Mouse (Mus musculus): ENCODE results near the gene Runx2.

DNA sequence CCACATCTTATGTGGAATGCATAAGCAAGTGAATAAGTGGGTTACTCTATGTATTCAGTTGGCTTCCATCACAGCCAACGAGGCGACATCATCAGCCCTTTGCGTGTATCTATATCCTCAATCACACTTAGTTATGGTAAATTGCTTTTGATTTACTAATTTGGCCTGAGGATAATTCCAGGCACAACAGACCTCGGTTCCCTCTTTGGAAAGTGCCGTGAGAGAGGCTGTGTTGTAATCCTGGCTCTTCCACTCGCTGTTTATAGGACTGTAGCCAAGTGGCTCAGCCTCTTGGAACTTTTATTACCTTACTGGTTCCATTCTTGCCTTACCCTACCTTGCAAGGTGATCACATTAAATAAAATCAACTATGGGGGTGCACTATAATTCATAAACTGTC lies 229.8 kb downstream of the Runx2 start:
- TF ChIP-seq CTCF (conservative IDR thresholded peaks at IDR 0.05; ENCODE audit: insufficient read depth, insufficient read length, low read depth, low read length) (no peak), POLR2A (IDR thresholded peaks at IDR 0.05; ENCODE audit: low read depth, low read length) (no peak)
